Mouse (Mus musculus) heart, embryonic 11.5 days (tissue): ENCODE measurements around the gene Farp2. TPM values are rescaled to one million over a fixed set of nuclear protein-coding genes. Genes with fewer than 3 reads are reported as not detected.

ENCODE experiments used
- polyA plus RNA-seq: library from polyadenylated mRNA; unstranded; fragments of >200 nt; fragmentation: Nextera tagmentation; extraction: Ambion mirVana; gene quantifications from 2 replicates; pipeline ENCODE4 v1.2.1, GENCODE M21; 2014

Farp2 gene
- polyA plus RNA-seq, 1 experiment from 2014 or later = 4.8 TPM

Other genes starting within 250 kb of the Farp2 start
- 22.2 and 23.7 TPM in 2 replicates for gene Mterf4, start 206.2 kb upstream of the Farp2 start, polyA plus RNA-seq
- gene Ppp1r7, start 169.2 kb upstream of the Farp2 start, polyA plus RNA-seq = 64.5 and 69.7 TPM in 2 replicates
- gene Pask, start 168.6 kb upstream of the Farp2 start, polyA plus RNA-seq = 8.0 and 8.9 TPM in 2 replicates
- gene Ano7, start 138.1 kb upstream of the Farp2 start, polyA plus RNA-seq = 0.62 and 0.74 TPM in 2 replicates
- gene Hdlbp, start 33.3 kb upstream of the Farp2 start, polyA plus RNA-seq = 137 and 144 TPM in 2 replicates
- gene Stk25, start 146.6 kb downstream of the Farp2 start, polyA plus RNA-seq = 144 and 152 TPM in 2 replicates
- 29.2 and 33.2 TPM in 2 replicates for gene Bok, start 173.6 kb downstream of the Farp2 start, polyA plus RNA-seq
- gene Atg4b, start 239.4 kb downstream of the Farp2 start, polyA plus RNA-seq = 70.6 and 70.9 TPM in 2 replicates
- 49.5 and 53.3 TPM in 2 replicates for gene Thap4, start 242.8 kb downstream of the Farp2 start, polyA plus RNA-seq